Mouse (Mus musculus) adrenal gland, postnatal 0 days (tissue): Measurements from ENCODE around the gene Ces1f. TPM values are rescaled to one million over a fixed set of nuclear protein-coding genes. Genes with fewer than 3 reads are reported as not detected.

Source experiments
- polyA plus RNA-seq: library from polyadenylated mRNA; unstranded; fragments of >200 nt; fragmentation: Nextera tagmentation; extraction: Ambion mirVana; gene quantifications from 2 replicates; pipeline ENCODE4 v1.2.1, GENCODE M21; 2015

Gene Ces1f
- polyA plus RNA-seq = 0.11 and 0.14 TPM in 2 replicates

DNA sequence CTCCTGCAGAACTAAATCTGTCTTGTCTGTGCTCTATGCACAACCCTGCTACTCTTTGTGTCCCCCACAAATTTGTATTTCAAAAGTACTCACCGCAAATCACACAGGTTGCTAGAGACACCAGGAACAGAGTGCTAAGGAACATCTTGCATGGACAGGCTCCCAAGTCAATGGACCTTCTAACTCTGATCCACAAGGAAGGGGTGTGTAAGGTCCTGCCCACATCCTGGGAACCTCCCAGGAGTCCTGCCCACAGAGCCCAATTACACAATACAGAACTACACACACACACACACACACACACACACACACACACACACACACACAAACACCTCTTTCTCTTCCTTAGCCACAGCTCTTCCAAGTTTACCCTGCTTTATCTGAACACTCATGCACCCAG, at the start of gene Ces1f:
Gene Ces1f, minus strand, starts transcription at position 192 of the 400 bp plus-strand sequence.

DNA sequence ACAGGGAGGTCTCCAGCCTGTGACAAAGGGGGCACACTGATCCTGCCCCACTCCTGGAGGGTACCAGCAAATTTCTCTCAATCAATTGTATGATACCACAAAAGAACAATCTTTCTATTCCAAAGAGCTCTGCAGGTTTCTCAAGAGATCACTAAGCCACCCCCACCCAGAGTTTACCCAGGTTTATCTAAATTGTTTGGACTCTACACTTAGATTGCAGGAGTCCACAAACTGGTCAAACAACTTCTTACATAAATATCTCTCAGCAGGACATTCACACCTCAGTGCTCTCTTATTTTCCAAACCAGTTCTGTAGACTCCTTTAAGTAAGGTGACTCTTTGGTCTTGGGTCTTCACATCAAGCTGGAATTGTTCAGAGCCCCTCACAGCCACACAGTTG, 50.1 kb downstream of the Ces1f start, which contains the start of gene Ces1e:
Gene Ces1e, minus strand, starts transcription at position 174 of the 400 bp plus-strand sequence.

Other genes with a start within 250 kb of the Ces1f start
- not detected in 2 replicates for gene Ces1a, start 231.6 kb downstream of the Ces1f start, polyA plus RNA-seq
- not detected in 2 replicates for gene Ces1b, start 199.7 kb downstream of the Ces1f start, polyA plus RNA-seq
- 3.5 and 3.6 TPM in 2 replicates for gene Ces1c, start 148.5 kb downstream of the Ces1f start, polyA plus RNA-seq
- 3.9 and 7.5 TPM in 2 replicates for gene Ces1d, start 81.9 kb downstream of the Ces1f start, polyA plus RNA-seq
- gene Ces1e, start 50.1 kb downstream of the Ces1f start, polyA plus RNA-seq = 0.12 and 0.13 TPM in 2 replicates
- 0.08 and 0.11 TPM in 2 replicates for gene Ces1g, start 57.6 kb upstream of the Ces1f start, polyA plus RNA-seq
- gene Ces1h, start 100.0 kb upstream of the Ces1f start, polyA plus RNA-seq = not detected in 2 replicates